Mouse (Mus musculus) embryonic fibroblast, embryonic 13.5 days (primary cell): ENCODE measurements around the gene Vmn1r59.

ENCODE experiments used
- CTCF ChIP-seq: IDR thresholded peaks from 2 replicates; pipeline ENCODE4 v1.5.1; 2011; ENCODE audit warnings: mild to moderate bottlenecking, control low read depth, low read length, moderate library complexity, borderline replicate concordance; ENCODE audit not compliant: insufficient read depth
- POLR2A ChIP-seq: IDR thresholded peaks from 2 replicates; pipeline ENCODE4 v1.6.1; 2011; ENCODE audit warnings: low read depth, mild to moderate bottlenecking, control low read depth, low read length, moderate library complexity

DNA sequence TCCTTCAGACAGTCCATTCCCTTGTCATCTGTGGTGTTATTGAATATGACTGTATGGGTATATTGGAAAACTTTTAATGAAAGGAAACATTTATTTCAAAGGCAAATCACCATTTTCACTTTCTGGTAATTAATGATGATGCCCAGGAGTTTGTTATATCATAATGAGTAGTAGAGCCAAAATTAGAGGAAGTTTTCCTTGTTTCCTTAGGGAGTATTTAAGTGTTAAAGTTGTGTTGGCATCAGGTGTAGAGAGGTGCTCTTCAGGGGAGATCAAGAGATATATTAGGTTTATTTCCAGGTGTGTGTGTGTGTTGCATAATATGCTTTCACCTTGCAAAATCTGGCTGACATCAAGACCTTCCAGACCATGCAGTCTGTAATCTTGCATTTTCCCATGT, at the start of gene Vmn1r59:
- TF ChIP-seq CTCF (no peak), POLR2A (no peak)
